Mouse (Mus musculus): ENCODE measurements around the gene Pcyt2. TPM values are rescaled to one million over a fixed set of nuclear protein-coding genes. Genes with fewer than 3 reads are reported as not detected.

Pcyt2 gene
- total and polyA plus RNA-seq, 2 experiments from 2014 or later, result 69.6 to 76.7 TPM

DNA sequence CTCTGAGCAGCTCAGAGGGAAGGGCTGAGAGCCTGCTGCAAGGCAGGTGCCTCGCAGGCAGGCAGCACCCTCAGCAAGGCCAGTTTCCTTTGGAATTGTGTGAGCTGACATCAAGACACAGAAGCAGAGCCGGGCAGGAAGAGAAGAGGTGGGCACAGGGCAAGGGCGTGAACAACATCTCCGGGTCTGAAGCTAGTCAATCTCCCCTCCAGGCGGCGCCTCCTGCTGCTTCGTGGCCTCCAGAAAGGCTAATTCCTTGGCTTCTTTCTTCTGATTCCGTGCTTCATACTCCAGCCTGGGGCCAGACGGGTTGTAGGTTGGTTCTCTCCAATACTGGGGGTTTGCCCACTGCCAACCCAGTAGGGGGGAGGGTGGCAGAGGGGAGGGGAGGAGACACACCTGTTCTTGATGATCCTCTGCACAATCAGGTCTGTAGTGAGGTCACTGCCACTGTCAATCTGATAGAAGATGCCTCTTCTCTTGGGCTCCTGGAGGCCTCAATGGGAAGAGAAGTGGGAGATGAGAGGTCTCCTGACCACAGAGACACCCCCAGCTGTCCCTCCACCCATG is 7.2 kb downstream of the Pcyt2 start:
- H3K36me3 ChIP-seq (replicated peaks; ENCODE audit: control insufficient read depth, insufficient read depth, low read length), result peaks cover 44% of the 10 kb centered on the region
- no peaks in the 10 kb centered on the region for H3K9me3 ChIP-seq (replicated peaks; ENCODE audit: control insufficient read depth, low read length)
- 82% methylated on average over 9 of the region's 9 CpGs for WGBS
- no peak overlapping the region for H3K4me3 ChIP-seq (ENCODE audit: low read depth, low read length)
- H3K9ac ChIP-seq (replicated peaks; ENCODE audit: low read depth, low read length), result no peak overlapping the region
- DNase-seq (ENCODE audit: low spot score) (no peak), ATAC-seq (ENCODE audit: insufficient read depth, low read depth) (no peak)
- no peaks in the 10 kb centered on the region for H3K27me3 ChIP-seq (ENCODE audit: control insufficient read depth, insufficient read depth, low read length)
- no peak overlapping the region for H3K4me2 ChIP-seq (ENCODE audit: low read depth, low read length)
- H3K27ac ChIP-seq (ENCODE audit: low read depth), result no peak overlapping the region
- peaks cover 21% of the 10 kb centered on the region; the same call in 1 of the 2 replicates for H3K4me1 ChIP-seq (ENCODE audit: control insufficient read depth, insufficient read depth)
- TF ChIP-seq EP300 (IDR thresholded peaks at IDR 0.05; ENCODE audit: low read depth) (no peak), CTCF (IDR thresholded peaks at IDR 0.05; ENCODE audit: low read depth) (no peak)

DNA sequence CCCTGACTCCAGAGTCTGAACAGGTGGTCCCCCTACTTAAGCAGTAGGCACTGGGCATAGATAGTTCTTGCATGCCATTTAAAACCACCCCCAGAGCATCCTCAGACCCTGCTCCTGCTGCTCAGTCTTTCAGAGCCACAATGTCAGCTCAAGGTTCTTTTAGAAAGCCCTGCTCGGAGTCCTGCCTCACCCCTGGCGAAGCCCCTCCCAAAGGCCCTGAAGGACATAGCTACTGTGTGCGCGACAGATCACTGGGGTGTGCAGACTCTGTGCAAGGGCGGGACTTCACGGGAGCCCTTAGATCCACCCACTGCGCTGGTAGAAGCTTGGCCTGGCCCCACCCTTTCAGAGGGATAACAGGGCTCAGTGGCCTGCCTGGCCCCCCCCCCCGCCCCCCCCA is 8.5 kb downstream of the Pcyt2 start:
- no peaks in the 10 kb centered on the region for H3K27me3 ChIP-seq (ENCODE audit: control insufficient read depth, insufficient read depth, low read length)
- peak overlapping the region; percentile 59; the same call in 1 of the 2 replicates for H3K4me2 ChIP-seq (ENCODE audit: low read depth, low read length)
- TF ChIP-seq CTCF (IDR thresholded peaks at IDR 0.05; ENCODE audit: low read depth) (no peak), EP300 (IDR thresholded peaks at IDR 0.05; ENCODE audit: low read depth) (no peak)
- H3K9me3 ChIP-seq (replicated peaks; ENCODE audit: control insufficient read depth, low read length), result no peaks in the 10 kb centered on the region
- H3K4me3 ChIP-seq (ENCODE audit: low read depth, low read length), result no peak overlapping the region
- ATAC-seq (ENCODE audit: insufficient read depth, low read depth), result peak; percentile 74
- 33% methylated on average over 8 of the region's 8 CpGs for WGBS
- peaks cover 21% of the 10 kb centered on the region; the same call in 1 of the 2 replicates for H3K4me1 ChIP-seq (ENCODE audit: control insufficient read depth, insufficient read depth)
- 0 out of 2 replicates have a peak overlapping the region, but pooled peaks have one; percentile 10 for H3K27ac ChIP-seq (ENCODE audit: low read depth)
- peaks cover 51% of the 10 kb centered on the region for H3K36me3 ChIP-seq (replicated peaks; ENCODE audit: control insufficient read depth, insufficient read depth, low read length)
- H3K9ac ChIP-seq (replicated peaks; ENCODE audit: low read depth, low read length), result no peak overlapping the region
- DNase-seq (ENCODE audit: low spot score), result peak; percentile 39

DNA sequence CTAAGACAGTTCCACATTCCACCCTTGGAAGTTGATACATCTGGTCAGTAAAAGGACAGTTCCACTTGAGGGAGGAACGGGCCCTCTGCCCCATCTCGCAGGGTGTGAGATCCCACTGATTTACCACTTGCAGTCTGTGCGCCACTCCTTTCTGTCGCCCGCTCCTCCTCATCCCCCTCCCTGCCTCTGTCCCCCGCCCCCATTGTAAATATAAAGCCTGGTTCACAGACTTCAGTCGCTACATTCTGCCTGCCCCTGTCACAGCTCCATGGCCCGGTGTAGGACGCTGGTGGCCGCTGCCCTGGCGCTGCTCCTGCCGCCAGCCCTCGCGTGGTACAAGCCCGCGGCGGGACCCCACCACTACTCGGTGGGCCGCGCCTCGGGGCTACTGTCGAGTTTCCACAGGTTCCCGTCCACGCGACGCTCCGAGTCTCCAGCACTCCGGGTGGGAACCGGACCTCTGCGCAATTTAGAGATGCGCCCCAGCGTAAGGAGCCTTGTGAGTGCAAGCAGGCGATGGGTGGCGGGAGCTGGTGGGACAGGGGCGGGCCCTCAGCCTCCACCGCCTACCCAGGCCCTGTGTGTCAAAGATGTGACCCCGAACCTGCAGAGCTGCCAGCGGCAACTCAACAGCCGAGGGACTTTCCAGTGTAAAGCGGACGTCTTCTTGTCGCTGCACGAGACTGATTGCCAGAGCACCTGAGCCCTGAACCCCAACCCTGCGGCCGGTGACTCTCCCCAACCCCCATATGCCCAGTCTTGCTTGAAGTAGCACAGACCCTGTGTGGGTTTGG is 9.3 kb downstream of the Pcyt2 start, which contains the start of gene Npb:
Npb (plus strand) TSS at position 237 of the 794 bp plus-strand sequence.
- Histone ChIP-seq H3K4me1 (ENCODE audit: control insufficient read depth, insufficient read depth) (peaks cover 21% of the 10 kb centered on the region; the same call in 1 of the 2 replicates), H3K4me2 (ENCODE audit: low read depth, low read length) (peak within 1 kb of the TSS; percentile 59), H3K9me3 (replicated peaks; ENCODE audit: control insufficient read depth, low read length) (no peaks in the 10 kb centered on the region), H3K9ac (replicated peaks; ENCODE audit: low read depth, low read length) (peak within 1 kb of the TSS; percentile 28), H3K36me3 (replicated peaks; ENCODE audit: control insufficient read depth, insufficient read depth, low read length) (peaks cover 54% of the 10 kb centered on the region), H3K4me3 (ENCODE audit: low read depth, low read length) (peak within 1 kb of the TSS; percentile 29), H3K27me3 (ENCODE audit: control insufficient read depth, insufficient read depth, low read length) (no peaks in the 10 kb centered on the region), H3K27ac (ENCODE audit: low read depth) (peak within 1 kb of the TSS; percentile 52; the same call in 1 of the 2 replicates)
- no peak for DNase-seq (ENCODE audit: low spot score)
- 10% methylated on average over 45 of the region's 45 CpGs for WGBS
- TF ChIP-seq CTCF (IDR thresholded peaks at IDR 0.05; ENCODE audit: low read depth) (no peak), EP300 (IDR thresholded peaks at IDR 0.05; ENCODE audit: low read depth) (no peak)
- ATAC-seq (ENCODE audit: insufficient read depth, low read depth), result 0 out of 2 replicates have a peak, but pooled peaks have one; percentile 6

DNA sequence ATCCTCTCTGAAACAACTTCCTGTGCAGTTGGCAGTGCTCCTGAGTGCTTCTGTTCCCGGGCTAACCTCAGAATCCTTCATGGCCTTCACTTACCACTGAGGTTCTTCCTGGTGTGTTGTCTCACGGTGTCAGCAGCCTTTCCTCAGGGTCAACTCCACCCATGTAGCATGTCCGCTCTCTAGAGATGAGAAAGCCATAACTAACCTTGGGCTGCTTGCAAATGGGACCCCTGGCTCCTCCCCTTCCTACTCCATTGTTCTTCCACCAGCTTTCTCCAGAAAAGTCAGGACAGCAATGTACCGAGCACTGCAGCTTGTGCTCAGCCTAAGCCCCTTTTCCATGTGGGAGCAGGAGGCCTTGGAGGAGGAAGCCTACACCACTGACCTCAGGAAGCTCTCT is 11.0 kb downstream of the Pcyt2 start:
- ATAC-seq (ENCODE audit: insufficient read depth, low read depth) (no peak), DNase-seq (ENCODE audit: low spot score) (no peak)
- no peak overlapping the region for H3K9ac ChIP-seq (replicated peaks; ENCODE audit: low read depth, low read length)
- peak overlapping the region; percentile 52 for H3K27ac ChIP-seq (ENCODE audit: low read depth)
- peaks cover 21% of the 10 kb centered on the region; the same call in 1 of the 2 replicates for H3K4me1 ChIP-seq (ENCODE audit: control insufficient read depth, insufficient read depth)
- TF ChIP-seq CTCF (IDR thresholded peaks at IDR 0.05; ENCODE audit: low read depth) (no peak), EP300 (IDR thresholded peaks at IDR 0.05; ENCODE audit: low read depth) (no peak)
- no peak overlapping the region for H3K4me2 ChIP-seq (ENCODE audit: low read depth, low read length)
- no peaks in the 10 kb centered on the region for H3K27me3 ChIP-seq (ENCODE audit: control insufficient read depth, insufficient read depth, low read length)
- 64% methylated on average over 4 of the region's 4 CpGs for WGBS
- H3K36me3 ChIP-seq (replicated peaks; ENCODE audit: control insufficient read depth, insufficient read depth, low read length), result peaks cover 56% of the 10 kb centered on the region
- H3K4me3 ChIP-seq (ENCODE audit: low read depth, low read length), result no peak overlapping the region
- no peaks in the 10 kb centered on the region for H3K9me3 ChIP-seq (replicated peaks; ENCODE audit: control insufficient read depth, low read length)

DNA sequence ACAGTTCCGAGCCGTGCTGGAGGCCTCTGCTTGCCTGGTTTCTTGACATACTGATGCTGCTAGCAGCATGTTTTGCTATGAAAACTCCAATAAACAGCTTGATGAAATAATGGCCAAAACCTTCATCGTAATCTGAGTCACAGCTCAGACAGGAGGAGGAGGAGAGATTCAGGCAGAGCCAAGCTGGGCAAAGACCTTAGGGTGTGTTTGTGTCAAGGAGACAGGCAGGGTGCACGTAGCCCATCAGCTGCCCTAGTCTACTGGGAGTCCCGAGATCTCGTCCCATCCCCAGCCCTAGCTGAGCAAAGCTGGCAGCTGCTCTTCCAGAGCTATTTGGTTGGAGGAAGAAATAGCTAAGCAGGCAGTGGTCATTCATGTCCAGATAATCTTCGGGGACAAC is 12.1 kb downstream of the Pcyt2 start:
- Histone ChIP-seq H3K36me3 (replicated peaks; ENCODE audit: control insufficient read depth, insufficient read depth, low read length) (peaks cover 52% of the 10 kb centered on the region), H3K9ac (replicated peaks; ENCODE audit: low read depth, low read length) (no peak overlapping the region), H3K4me2 (ENCODE audit: low read depth, low read length) (no peak overlapping the region), H3K4me3 (ENCODE audit: low read depth, low read length) (no peak overlapping the region), H3K27me3 (ENCODE audit: control insufficient read depth, insufficient read depth, low read length) (no peaks in the 10 kb centered on the region), H3K9me3 (replicated peaks; ENCODE audit: control insufficient read depth, low read length) (no peaks in the 10 kb centered on the region), H3K4me1 (ENCODE audit: control insufficient read depth, insufficient read depth) (peaks cover 21% of the 10 kb centered on the region; the same call in 1 of the 2 replicates), H3K27ac (ENCODE audit: low read depth) (no peak overlapping the region)
- ATAC-seq (ENCODE audit: insufficient read depth, low read depth), result no peak
- no peak for DNase-seq (ENCODE audit: low spot score)
- no peak for TF ChIP-seq EP300 (IDR thresholded peaks at IDR 0.05; ENCODE audit: low read depth)
- TF ChIP-seq CTCF (IDR thresholded peaks at IDR 0.05; ENCODE audit: low read depth), result no peak
- WGBS, result 82% methylated on average over 7 of the region's 7 CpGs
